Mouse (Mus musculus): ENCODE results near the gene Cd300lg. TPM values are rescaled to one million over a fixed set of nuclear protein-coding genes. Genes with fewer than 3 reads are reported as not detected.

Gene Cd300lg
- polyA plus RNA-seq, 1 experiment from 2014 or later = 0.78 TPM

GRCm38 (mm10) chr11:102026694-102027360 lies 14.5 kb upstream of the Cd300lg start:
- Histone ChIP-seq H3K27me3 (0 out of 2 replicates have a peak, but pooled peaks cover 3% of the 10 kb centered on the region), H3K4me2 (replicated peaks) (peak overlapping the region; percentile 82), H3K27ac (peak overlapping the region; percentile 52; the same call in 1 of the 2 replicates), H3K4me1 (peaks cover 24% of the 10 kb centered on the region), H3K36me3 (peaks cover 8% of the 10 kb centered on the region), H3K9ac (peak overlapping the region; percentile 79), H3K9me3 (no peaks in the 10 kb centered on the region), H3K4me3 (peak overlapping the region; percentile 69)
- WGBS = under 1% methylated on average over 48 of the region's 73 CpGs
- ATAC-seq (ENCODE audit: low FRiP score, low read depth) = peak; percentile 86

- H3K27me3 ChIP-seq = 0 out of 2 replicates have a peak, but pooled peaks cover 3% of the 10 kb centered on the region
- peaks cover 24% of the 10 kb centered on the region for H3K4me1 ChIP-seq
- 4% methylated on average over 12 of the region's 12 CpGs for WGBS
- peak overlapping the region; percentile 79 for H3K9ac ChIP-seq
- H3K36me3 ChIP-seq = peaks cover 1% of the 10 kb centered on the region
- ATAC-seq (ENCODE audit: low FRiP score, low read depth) = no peak
- peak overlapping the region; percentile 69 for H3K4me3 ChIP-seq
- peak overlapping the region; percentile 82 for H3K4me2 ChIP-seq (replicated peaks)
- no peaks in the 10 kb centered on the region for H3K9me3 ChIP-seq
- 0 out of 2 replicates have a peak overlapping the region, but pooled peaks have one; percentile 52 for H3K27ac ChIP-seq
Measured at GRCm38 (mm10) chr11:102027361-102028017, 13.8 kb upstream of the Cd300lg start.

GRCm38 (mm10) chr11:102028087-102028816 lies 13.1 kb upstream of the Cd300lg start, which contains the start of gene Mpp3:
Gene Mpp3 (minus strand): TSS chr11:102028461.
- 0 out of 2 replicates have a peak, but pooled peaks cover 3% of the 10 kb centered on the region for H3K27me3 ChIP-seq
- no peak within 1 kb of the TSS for H3K27ac ChIP-seq
- peak within 1 kb of the TSS; percentile 69 for H3K4me3 ChIP-seq
- H3K36me3 ChIP-seq = no peaks in the 10 kb centered on the region; the same call in 1 of the 2 replicates
- no peaks in the 10 kb centered on the region for H3K9me3 ChIP-seq
- ATAC-seq (ENCODE audit: low FRiP score, low read depth) = no peak
- peak within 1 kb of the TSS; percentile 79; the same call in 1 of the 2 replicates for H3K9ac ChIP-seq
- WGBS = 77% methylated on average over 6 of the region's 6 CpGs
- peaks cover 24% of the 10 kb centered on the region for H3K4me1 ChIP-seq
- H3K4me2 ChIP-seq (replicated peaks) = peak within 1 kb of the TSS; percentile 82

GRCm38 (mm10) chr11:102029304-102029703 lies 12.0 kb upstream of the Cd300lg start:
- WGBS = 88% methylated on average over 4 of the region's 4 CpGs
- H3K36me3 ChIP-seq = no peaks in the 10 kb centered on the region
- ATAC-seq (ENCODE audit: low FRiP score, low read depth) = no peak
- H3K4me1 ChIP-seq = peaks cover 24% of the 10 kb centered on the region
- H3K27ac ChIP-seq = no peak overlapping the region
- H3K27me3 ChIP-seq = 0 out of 2 replicates have a peak, but pooled peaks cover 3% of the 10 kb centered on the region
- H3K9ac ChIP-seq = no peak overlapping the region
- no peak overlapping the region for H3K4me3 ChIP-seq
- no peak overlapping the region for H3K4me2 ChIP-seq (replicated peaks)
- H3K9me3 ChIP-seq = no peaks in the 10 kb centered on the region

- 34% methylated on average over 7 of the region's 7 CpGs for WGBS
- Histone ChIP-seq H3K36me3 (no peaks in the 10 kb centered on the region), H3K4me2 (replicated peaks) (no peak overlapping the region), H3K9ac (no peak overlapping the region), H3K4me1 (peaks cover 23% of the 10 kb centered on the region), H3K4me3 (no peak overlapping the region), H3K27me3 (0 out of 2 replicates have a peak, but pooled peaks cover 3% of the 10 kb centered on the region), H3K9me3 (no peaks in the 10 kb centered on the region), H3K27ac (no peak overlapping the region)
- ATAC-seq (ENCODE audit: low FRiP score, low read depth) = no peak
Measured at GRCm38 (mm10) chr11:102029966-102030365, 11.3 kb upstream of the Cd300lg start.

GRCm38 (mm10) chr11:102031149-102031548 lies 10.2 kb upstream of the Cd300lg start:
- ATAC-seq (ENCODE audit: low FRiP score, low read depth) = no peak
- Histone ChIP-seq H3K27ac (no peak overlapping the region), H3K4me3 (no peak overlapping the region), H3K36me3 (no peaks in the 10 kb centered on the region), H3K27me3 (0 out of 2 replicates have a peak, but pooled peaks cover 3% of the 10 kb centered on the region), H3K9ac (no peak overlapping the region), H3K4me1 (peaks cover 12% of the 10 kb centered on the region), H3K4me2 (replicated peaks) (no peak overlapping the region), H3K9me3 (no peaks in the 10 kb centered on the region)
- WGBS = 75% methylated on average over 7 of the region's 7 CpGs

GRCm38 (mm10) chr11:102033055-102033591 lies 8.2 kb upstream of the Cd300lg start:
- Histone ChIP-seq H3K9me3 (no peaks in the 10 kb centered on the region), H3K27me3 (0 out of 2 replicates have a peak, but pooled peaks cover 3% of the 10 kb centered on the region), H3K9ac (no peak overlapping the region), H3K27ac (no peak overlapping the region), H3K4me1 (no peaks in the 10 kb centered on the region), H3K4me3 (no peak overlapping the region), H3K4me2 (replicated peaks) (no peak overlapping the region), H3K36me3 (no peaks in the 10 kb centered on the region)
- no peak for ATAC-seq (ENCODE audit: low FRiP score, low read depth)
- 74% methylated on average over 12 of the region's 12 CpGs for WGBS

- no peak for ATAC-seq (ENCODE audit: low FRiP score, low read depth)
- Histone ChIP-seq H3K9ac (no peak overlapping the region), H3K27ac (no peak overlapping the region), H3K36me3 (no peaks in the 10 kb centered on the region), H3K9me3 (no peaks in the 10 kb centered on the region), H3K4me1 (no peaks in the 10 kb centered on the region), H3K4me2 (replicated peaks) (no peak overlapping the region), H3K27me3 (0 out of 2 replicates have a peak, but pooled peaks cover 3% of the 10 kb centered on the region), H3K4me3 (no peak overlapping the region)
- WGBS = 70% methylated on average over 8 of the region's 8 CpGs
Measured at GRCm38 (mm10) chr11:102034887-102035286, 6.4 kb upstream of the Cd300lg start.

GRCm38 (mm10) chr11:102035456-102035960 lies 5.8 kb upstream of the Cd300lg start:
- Histone ChIP-seq H3K4me3 (no peak overlapping the region), H3K27ac (no peak overlapping the region), H3K4me1 (no peaks in the 10 kb centered on the region), H3K9ac (no peak overlapping the region), H3K27me3 (0 out of 2 replicates have a peak, but pooled peaks cover 3% of the 10 kb centered on the region), H3K9me3 (no peaks in the 10 kb centered on the region), H3K36me3 (no peaks in the 10 kb centered on the region), H3K4me2 (replicated peaks) (no peak overlapping the region)
- no peak for ATAC-seq (ENCODE audit: low FRiP score, low read depth)
- 80% methylated on average over 5 of the region's 5 CpGs for WGBS

- no peak overlapping the region for H3K9ac ChIP-seq
- H3K27me3 ChIP-seq = no peaks in the 10 kb centered on the region
- no peak overlapping the region for H3K4me3 ChIP-seq
- no peak overlapping the region for H3K4me2 ChIP-seq (replicated peaks)
- H3K27ac ChIP-seq = no peak overlapping the region
- no peaks in the 10 kb centered on the region for H3K36me3 ChIP-seq
- ATAC-seq (ENCODE audit: low FRiP score, low read depth) = no peak
- H3K4me1 ChIP-seq = no peaks in the 10 kb centered on the region
- no peaks in the 10 kb centered on the region for H3K9me3 ChIP-seq
- WGBS = 87% methylated on average over 7 of the region's 7 CpGs
Measured at GRCm38 (mm10) chr11:102036336-102036735, 5.0 kb upstream of the Cd300lg start.

- no peaks in the 10 kb centered on the region for H3K36me3 ChIP-seq
- H3K9me3 ChIP-seq = no peaks in the 10 kb centered on the region
- no peaks in the 10 kb centered on the region for H3K27me3 ChIP-seq
- H3K27ac ChIP-seq = no peak overlapping the region
- H3K4me3 ChIP-seq = no peak overlapping the region
- no peak overlapping the region for H3K9ac ChIP-seq
- no peak for ATAC-seq (ENCODE audit: low FRiP score, low read depth)
- no peak overlapping the region for H3K4me2 ChIP-seq (replicated peaks)
- no peaks in the 10 kb centered on the region for H3K4me1 ChIP-seq
- WGBS = 82% methylated on average over 6 of the region's 6 CpGs
Measured at GRCm38 (mm10) chr11:102037789-102038188, 3.5 kb upstream of the Cd300lg start.
